Mouse (Mus musculus) mouse trophoblast stem cell (cell line): ENCODE data around the gene 5730596B20Rik.

Source experiments
- in situ Hi-C, 2 experiments: fragments of 300-500 bp; cut with MseI, MboI; formaldehyde crosslinking; loops; 2 replicates in 1 of 2; 3 replicates in 1 of 2; pipeline ENCODE4 v1.15.1; 2025

Gene 5730596B20Rik

GRCm38 (mm10) chr6:52177061-52177735 lies at the start of gene 5730596B20Rik:
Gene 5730596B20Rik (plus strand): TSS chr6:52177498.
- in situ Hi-C loops, result no loop called here

DNA sequence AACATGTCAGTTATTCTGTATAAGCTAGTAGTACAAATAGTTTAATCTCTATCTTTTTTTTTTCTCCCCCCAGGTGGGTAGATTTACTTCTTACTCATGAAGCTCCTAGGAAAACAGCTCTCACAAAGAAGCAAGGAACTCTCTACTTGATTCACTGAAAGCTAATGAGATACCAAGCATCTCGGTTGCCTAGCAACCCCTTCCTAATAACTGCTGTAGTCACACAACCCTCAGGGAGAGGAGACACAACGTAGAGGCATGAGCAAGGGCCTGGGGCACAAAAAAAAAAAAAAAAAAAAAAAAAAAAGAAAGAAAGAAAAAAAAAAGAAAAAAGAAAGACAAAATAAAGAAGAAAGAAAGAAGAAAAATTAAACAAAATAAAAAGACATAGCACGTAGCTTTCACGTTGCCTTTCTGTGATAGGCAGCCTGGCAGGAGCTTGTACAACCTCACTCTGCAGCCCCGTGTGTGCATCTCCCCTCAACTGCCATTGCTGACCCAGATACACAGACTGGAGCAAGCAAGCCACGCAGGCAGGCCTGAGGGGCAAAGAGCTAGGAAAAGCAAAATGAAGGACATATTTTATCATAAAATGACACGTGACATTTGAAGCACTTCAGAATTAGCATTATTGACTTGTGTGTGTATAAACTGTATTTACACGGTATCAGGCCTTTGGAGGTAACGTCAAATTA lies 39.3 kb upstream of the 5730596B20Rik start:
- in situ Hi-C loops, result no loop called here

GRCm38 (mm10) chr6:52138576-52138975 lies 38.7 kb upstream of the 5730596B20Rik start:
- in situ Hi-C loops, result no loop called here

GRCm38 (mm10) chr6:52139115-52139514 lies 38.2 kb upstream of the 5730596B20Rik start:
- in situ Hi-C loops, result no loop called here

DNA sequence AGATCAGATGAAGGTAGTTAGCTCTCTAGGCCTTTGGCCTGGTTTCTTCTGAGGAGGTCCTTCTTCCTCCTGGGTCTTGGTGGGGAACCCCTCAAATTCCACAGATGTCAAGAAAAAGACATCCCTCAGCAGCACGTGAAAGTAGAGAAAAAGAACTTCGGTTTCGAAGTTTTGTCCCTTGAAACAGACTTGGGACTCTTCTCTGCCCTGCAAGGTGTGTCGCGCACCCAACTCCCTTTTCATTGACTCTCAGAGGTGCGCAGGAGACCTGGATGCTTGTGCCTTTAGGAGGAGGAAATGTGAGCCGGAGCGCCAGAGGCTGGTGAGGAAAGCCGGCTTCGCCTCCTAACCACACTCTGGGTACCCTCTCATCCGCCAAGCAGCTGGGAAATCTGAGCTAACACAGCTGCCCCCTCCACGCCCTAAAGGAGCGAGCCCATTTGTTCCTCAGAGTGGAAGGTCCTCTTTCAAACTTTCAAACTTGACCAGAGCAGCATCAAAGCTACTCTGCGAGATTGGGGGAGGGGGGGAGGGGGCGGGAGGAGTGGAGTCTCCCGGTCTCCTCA lies 26.8 kb upstream of the 5730596B20Rik start:
- in situ Hi-C loops, result no loop called here

GRCm38 (mm10) chr6:52151571-52151970 lies 25.7 kb upstream of the 5730596B20Rik start:
- in situ Hi-C loops, result no loop called here

DNA sequence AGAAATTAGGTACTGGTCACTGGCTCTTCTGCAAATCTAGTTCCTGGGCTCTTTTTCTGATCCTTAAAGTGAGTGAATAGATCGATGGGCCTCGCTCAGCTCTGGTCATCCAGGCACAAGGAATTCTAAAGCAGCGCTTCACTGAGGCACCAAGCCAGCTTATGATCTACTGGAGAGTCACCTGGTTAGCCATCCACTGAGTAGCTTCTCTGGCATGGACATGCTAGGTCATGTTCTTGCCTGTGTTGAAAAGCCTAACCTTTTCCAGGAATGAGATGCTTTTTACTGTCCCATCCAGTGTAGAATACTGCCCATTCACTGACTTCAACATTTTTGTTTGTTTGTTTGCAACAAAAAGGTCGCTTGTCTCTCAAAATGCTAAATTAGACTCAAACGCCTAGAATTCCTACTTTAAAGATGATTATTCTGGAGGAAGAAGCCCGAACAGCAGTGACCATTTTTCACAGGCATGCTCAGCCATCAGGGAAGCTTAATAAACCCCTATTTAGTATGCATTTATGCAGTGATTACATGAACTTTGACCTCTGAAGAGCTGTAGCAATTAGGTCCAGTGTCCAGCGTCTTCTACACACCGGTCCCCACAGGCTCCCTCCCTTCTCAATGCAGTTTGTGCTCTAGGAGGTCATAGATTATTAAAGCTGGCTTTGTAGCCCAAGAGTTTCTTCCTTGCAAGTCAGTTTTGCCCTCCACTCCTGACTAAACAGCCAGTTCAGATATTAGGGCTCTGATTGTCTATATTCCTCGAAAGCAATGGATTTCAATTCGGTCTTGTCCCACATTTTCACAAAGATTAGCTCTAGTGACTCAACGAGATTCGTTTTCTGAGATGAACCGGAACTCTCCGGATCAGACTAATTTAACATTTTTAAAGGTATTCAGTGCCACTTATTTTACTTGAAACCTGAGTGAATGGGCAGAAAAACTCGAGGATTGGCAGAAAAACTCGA lies 24.8 kb upstream of the 5730596B20Rik start:
- in situ Hi-C loops, result no loop called here

GRCm38 (mm10) chr6:52153270-52153669 lies 24.0 kb upstream of the 5730596B20Rik start:
- in situ Hi-C loops, result no loop called here

DNA sequence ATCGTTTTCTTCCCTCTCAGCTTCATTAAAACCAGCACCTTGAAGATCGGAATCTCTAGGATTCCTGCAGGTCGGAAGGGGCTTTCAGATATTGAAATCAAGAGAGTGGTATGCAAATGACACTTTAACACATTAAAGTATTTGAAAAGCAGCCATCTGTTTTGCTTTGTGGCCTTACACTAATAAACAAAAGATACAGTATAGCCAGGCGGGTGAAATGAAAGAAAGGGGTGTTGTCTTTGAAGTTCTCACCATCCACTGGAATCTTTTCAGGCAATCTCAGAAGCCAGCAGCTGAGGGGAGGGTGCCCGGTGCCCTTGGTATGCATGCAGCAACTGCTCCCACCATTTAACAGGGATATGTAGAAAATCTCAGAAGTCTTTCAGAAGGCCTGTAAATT lies 23.3 kb upstream of the 5730596B20Rik start:
- in situ Hi-C loops, result no loop called here

DNA sequence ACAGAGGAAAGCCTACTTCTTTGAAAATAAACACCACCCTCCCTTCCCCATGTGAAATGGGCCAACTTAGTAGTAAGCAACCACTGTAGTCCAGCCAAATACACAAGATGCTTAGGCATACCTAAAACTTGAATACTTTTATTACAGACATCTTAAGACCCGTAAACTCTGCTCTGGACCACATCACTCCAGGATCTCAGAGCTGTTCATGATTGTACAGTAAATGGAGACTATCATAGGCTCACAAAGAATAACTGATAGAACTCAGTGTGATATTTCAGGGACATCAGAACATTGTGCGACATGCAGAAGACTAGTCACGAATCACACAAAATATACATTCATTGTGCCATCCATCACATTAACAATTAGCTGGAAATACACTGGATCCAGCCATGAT lies 21.8 kb upstream of the 5730596B20Rik start:
- in situ Hi-C loops, result no loop called here

DNA sequence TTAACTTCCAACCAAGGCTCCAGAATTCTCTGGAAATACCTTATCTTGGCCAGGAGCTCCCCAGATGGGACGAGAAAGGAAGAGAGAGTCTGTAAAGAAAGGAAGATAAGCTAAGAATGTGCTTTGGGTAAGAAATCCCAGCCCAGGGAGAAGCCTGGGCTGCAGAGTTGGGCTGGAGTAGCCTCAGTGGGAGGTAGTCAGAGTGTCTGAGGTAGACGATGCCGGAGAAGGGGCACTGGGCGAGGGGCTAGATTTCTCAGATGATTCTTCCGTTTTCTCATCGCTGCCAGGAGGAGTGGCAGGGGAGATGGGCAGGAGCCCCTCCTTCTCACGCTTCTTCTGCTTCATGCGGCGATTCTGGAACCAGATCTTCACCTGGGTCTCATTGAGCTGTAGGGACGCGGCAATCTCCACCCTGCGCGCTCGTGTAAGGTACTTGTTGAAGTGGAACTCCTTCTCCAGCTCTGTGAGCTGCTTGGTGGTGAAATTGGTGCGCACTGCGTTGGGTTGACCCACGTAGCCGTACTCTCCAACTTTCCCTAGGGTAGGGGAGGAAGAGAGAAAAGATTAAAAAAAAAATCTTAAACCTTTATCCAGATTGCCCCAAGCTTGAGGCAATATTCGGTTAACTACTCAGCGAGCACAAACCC lies 20.6 kb upstream of the 5730596B20Rik start:
- in situ Hi-C loops, result no loop called here

DNA sequence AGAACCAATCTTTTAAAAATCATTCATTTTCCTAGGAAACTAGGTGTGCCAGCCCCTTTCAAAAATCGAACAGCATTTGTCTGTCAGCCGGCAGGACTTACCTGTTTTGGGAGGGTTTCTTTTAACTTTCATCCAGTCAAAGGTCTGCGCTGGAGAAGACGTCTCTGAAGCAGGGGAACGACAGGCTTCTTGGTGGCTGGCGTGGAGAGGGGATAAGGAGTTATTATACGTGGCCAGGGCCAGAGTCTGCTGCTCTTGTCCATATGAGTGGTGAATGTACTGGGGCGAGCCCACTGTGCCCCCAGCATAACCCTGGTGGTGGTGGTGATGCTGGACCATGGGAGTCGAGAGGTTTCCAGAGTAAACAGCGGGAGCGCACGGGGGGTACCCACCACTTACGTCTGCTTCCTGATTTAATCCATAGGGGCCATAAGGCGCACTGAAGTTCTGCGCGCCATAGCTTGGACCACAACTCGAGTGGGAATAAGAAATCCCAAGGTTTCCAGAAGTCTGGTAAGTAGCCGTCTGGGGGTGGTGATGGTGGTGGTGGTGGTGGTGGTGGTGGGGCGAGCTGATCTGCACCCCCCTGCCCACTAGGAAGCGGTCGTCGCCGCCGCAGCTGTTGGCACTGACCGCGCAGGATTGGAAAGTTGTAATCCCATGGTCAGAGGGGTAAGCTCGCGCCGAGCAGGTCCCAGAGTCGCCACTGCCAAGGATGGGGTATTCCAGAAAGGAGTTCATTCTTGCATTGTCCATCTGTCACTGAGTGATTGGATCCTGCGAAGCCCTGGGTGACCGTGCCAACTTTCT lies 19.6 kb upstream of the 5730596B20Rik start:
- in situ Hi-C loops, result no loop called here

DNA sequence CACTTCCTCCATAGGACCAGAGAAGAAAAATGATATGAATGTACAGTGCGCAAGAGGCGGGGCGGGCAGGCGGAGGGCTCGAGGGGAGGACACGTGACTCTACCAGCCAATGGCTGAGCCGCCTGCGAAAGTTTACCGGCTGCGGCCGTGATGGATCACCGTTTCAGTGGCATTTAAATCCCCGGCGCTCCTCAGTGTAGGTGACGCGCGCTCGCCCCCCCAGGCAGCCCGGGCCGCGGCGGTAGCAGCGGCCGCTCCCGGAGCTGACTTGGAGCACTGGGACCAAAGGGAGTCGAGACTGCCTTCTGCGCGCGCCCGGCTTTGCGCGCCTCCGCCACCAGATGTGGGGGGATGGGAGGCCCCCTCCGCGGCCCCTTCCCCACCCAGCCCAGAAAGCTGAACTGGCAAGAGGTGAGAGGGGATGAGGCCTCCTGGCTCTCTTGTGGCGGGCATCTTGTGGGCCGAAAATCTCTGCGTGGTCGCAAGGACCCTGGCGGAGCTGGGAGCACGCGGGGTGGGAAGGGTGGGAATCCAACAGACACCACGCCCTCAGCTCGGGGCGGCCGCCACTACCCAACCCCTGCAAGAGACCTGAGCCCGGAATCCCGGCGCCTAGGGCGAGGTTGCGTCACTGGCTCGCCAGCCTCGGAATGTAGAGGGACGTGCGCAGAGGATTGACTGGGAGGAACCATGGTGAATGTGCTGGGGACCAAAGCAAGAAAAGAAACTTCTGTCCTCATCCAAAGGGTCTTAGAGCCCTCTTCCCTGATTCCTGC lies 18.8 kb upstream of the 5730596B20Rik start, which contains the start of gene Hoxa1:
Gene Hoxa1 (minus strand): TSS at position 42 of the 776 bp plus-strand sequence.
- in situ Hi-C loops, result no loop called here

- in situ Hi-C loops, result no loop called here
Measured at GRCm38 (mm10) chr6:52159164-52159761, 18.0 kb upstream of the 5730596B20Rik start.

- in situ Hi-C loops, result no loop called here
Measured at GRCm38 (mm10) chr6:52159979-52160378, 17.3 kb upstream of the 5730596B20Rik start.

DNA sequence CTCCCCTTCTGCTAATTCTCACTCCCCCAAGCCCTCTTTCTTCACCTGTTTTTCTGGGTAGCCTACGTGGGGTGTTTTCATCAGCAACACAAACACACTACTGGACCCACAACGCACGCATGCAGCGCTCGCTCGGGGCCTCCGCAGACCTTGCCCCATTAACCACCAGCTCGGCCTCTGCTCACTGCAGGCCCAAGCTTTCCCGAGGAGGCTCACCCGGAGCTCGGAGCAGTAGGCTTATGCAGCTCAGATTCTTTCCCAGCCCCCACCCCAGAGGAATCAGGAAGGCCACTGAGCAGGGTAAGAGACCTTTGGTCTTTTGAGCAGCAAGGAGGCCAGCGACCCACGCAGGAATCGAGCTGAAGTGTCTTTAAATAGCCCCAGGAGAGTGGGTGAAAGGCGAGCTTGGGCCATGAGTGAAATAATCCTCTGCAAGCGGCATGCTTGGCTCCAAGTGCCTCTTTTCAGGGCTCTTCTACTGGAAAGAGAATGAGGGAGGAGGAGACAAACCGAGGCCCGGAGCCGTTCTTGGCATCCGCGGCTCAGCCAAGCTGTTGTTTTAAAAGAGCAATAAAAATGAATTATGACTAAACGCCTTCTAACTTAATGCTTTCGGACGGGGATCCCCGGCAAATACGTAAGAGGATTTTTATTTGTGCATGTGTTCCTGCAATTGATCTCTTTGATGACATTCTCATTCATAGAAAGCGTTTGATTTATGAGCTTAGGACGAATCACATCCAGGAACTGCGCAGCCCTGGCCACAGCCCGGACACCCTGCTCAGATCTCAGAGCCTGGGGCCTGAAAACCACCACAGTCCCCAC lies 16.6 kb upstream of the 5730596B20Rik start:
- in situ Hi-C loops, result no loop called here

GRCm38 (mm10) chr6:52161336-52162092 lies 15.8 kb upstream of the 5730596B20Rik start:
- in situ Hi-C loops, result no loop called here

DNA sequence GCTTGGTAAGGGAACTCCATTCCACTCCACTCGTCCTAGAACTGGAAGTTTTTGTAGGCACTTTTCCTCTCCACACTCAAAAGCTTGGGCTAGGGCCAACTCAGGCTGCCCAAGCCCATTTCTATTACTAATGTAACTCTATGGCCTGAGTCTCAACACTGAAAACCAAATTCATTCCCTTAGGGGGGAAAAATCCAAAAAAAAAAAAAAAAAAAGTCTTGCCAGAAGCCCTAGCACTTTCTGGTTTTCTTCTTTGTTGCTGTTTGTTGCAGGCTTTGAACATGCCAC lies 15.3 kb upstream of the 5730596B20Rik start:
- in situ Hi-C loops, result no loop called here
